Mouse (Mus musculus) limb, embryonic 14.5 days (tissue): ENCODE data around the gene Khdrbs2. TPM values are rescaled to one million over a fixed set of nuclear protein-coding genes. Genes with fewer than 3 reads are reported as not detected.
A peak's percentile ranks its signal among the peaks of the same experiment; 100 is the strongest.

Experiments used
- ATAC-seq: fragments of 200-750 bp; cut with Nextera tagmentation; 2 replicates; pipeline ENCODE4 v1.8.0; 2017; ENCODE audit warnings: low read depth, moderate number of reproducible peaks, moderate TSS enrichment; ENCODE audit not compliant: low FRiP score
- DNase-seq: peaks from one replicate; pipeline ENCODE4 v3.0.0-alpha.2; 2015; ENCODE audit warnings: low spot score
- H3K27ac ChIP-seq: fragments of 300-500 bp; sonication (generic); replicated peaks from 2 replicates; pipeline ENCODE4 v1.5.1; 2014; ENCODE audit warnings: low read depth, mild to moderate bottlenecking, low read length, moderate library complexity, mixed read lengths
- H3K27me3 ChIP-seq: fragments of 300-500 bp; sonication (generic); 2 replicates; pipeline ENCODE4 v1.6.1; 2014; ENCODE audit warnings: low read length, mixed read lengths; ENCODE audit not compliant: control insufficient read depth, insufficient read depth
- H3K36me3 ChIP-seq: fragments of 300-500 bp; sonication (generic); 2 replicates; pipeline ENCODE4 v1.6.1; 2014; ENCODE audit warnings: mild to moderate bottlenecking, low read length, moderate library complexity, mixed read lengths; ENCODE audit not compliant: control insufficient read depth, insufficient read depth
- H3K4me1 ChIP-seq: fragments of 300-500 bp; sonication (generic); 2 replicates; pipeline ENCODE4 v1.6.1; 2014; ENCODE audit warnings: antibody characterized with exemption, low read length, mixed read lengths; ENCODE audit not compliant: control insufficient read depth, insufficient read depth
- H3K4me2 ChIP-seq: fragments of 300-500 bp; sonication (generic); replicated peaks from 2 replicates; pipeline ENCODE4 v1.6.1; 2014; ENCODE audit warnings: low read depth, mild to moderate bottlenecking, low read length, moderate library complexity; ENCODE audit not compliant: severe bottlenecking
- H3K4me3 ChIP-seq: fragments of 300-500 bp; sonication (generic); replicated peaks from 2 replicates; pipeline ENCODE4 v1.5.1; 2014; ENCODE audit warnings: low read length
- H3K9ac ChIP-seq: fragments of 300-500 bp; sonication (generic); 2 replicates; pipeline ENCODE4 v1.6.1; 2014; ENCODE audit warnings: mild to moderate bottlenecking, low read depth, low read length, moderate library complexity; ENCODE audit not compliant: severe bottlenecking
- H3K9me3 ChIP-seq: fragments of 300-500 bp; sonication (generic); 2 replicates; pipeline ENCODE4 v1.6.1; 2016; ENCODE audit warnings: low read length; ENCODE audit not compliant: control insufficient read depth
- POLR2A ChIP-seq: fragments of 200-500 bp; IDR thresholded peaks from 2 replicates; pipeline ENCODE4 v1.8.0; 2012; ENCODE audit warnings: inconsistent platforms, mild to moderate bottlenecking, moderate library complexity, borderline replicate concordance; ENCODE audit not compliant: insufficient read depth, insufficient read length; ENCODE audit errors: extremely low read depth
- WGBS: fragments of 180-500 bp; shearing (Covaris S2); extraction: QIAGEN DNeasy Blood & Tissue Kit; methylation state at CpG from one replicate; pipeline ENCODE4 v1.1.7; 2014; 5-methylcytosine and 5-hydroxymethylcytosine counted together
- polyA plus RNA-seq, 2 experiments: library from polyadenylated mRNA; depleted of rRNA in 1 of 2; stranded (reverse) in 1 of 2; unstranded in 1 of 2; fragments of >200 nt; fragmentation: Nextera tagmentation in 1 of 2; extraction: Ambion mirVana in 1 of 2; gene quantifications; 2 replicates each; pipeline versions ENCODE4 v1.2.1 to v1.2.3; 2012 to 2014

The Khdrbs2 gene
- polyA plus RNA-seq (2012; rRNA removed) (1.8 and 2.0 TPM in 2 replicates), polyA plus RNA-seq (2014; fragmentation: Nextera tagmentation; extraction: Ambion mirVana) (3.2 and 3.5 TPM in 2 replicates)

GRCm38 (mm10) chr1:32172506-32173239, at the start of gene Khdrbs2:
Khdrbs2 (plus strand) TSS chr1:32172714.
- Histone ChIP-seq H3K4me2 (peak within 1 kb of the TSS; percentile 88), H3K9me3 (no peaks in the 10 kb centered on the region), H3K4me3 (peak within 1 kb of the TSS; percentile 49), H3K9ac (peak within 1 kb of the TSS; percentile 43), H3K27ac (no peak within 1 kb of the TSS), H3K36me3 (no peaks in the 10 kb centered on the region), H3K27me3 (peaks cover 3% of the 10 kb centered on the region; the same call in 1 of the 2 replicates), H3K4me1 (no peaks in the 10 kb centered on the region)
- WGBS, result 1% methylated on average over 37 of the region's 53 CpGs
- DNase-seq, result peak; percentile 90
- TF ChIP-seq POLR2A, result no peak
- peak; percentile 99 for ATAC-seq

GRCm38 (mm10) chr1:32174566-32174965, 2.1 kb downstream of the Khdrbs2 start:
- peaks cover 3% of the 10 kb centered on the region; the same call in 1 of the 2 replicates for H3K27me3 ChIP-seq
- no peak overlapping the region for H3K4me2 ChIP-seq
- no peak overlapping the region for H3K9ac ChIP-seq
- H3K9me3 ChIP-seq, result no peaks in the 10 kb centered on the region
- 65% methylated on average over 5 of the region's 5 CpGs for WGBS
- H3K27ac ChIP-seq, result no peak overlapping the region
- no peaks in the 10 kb centered on the region for H3K36me3 ChIP-seq
- no peak for TF ChIP-seq POLR2A
- no peaks in the 10 kb centered on the region for H3K4me1 ChIP-seq
- H3K4me3 ChIP-seq, result no peak overlapping the region
- peak; percentile 74 for DNase-seq
- ATAC-seq, result no peak

GRCm38 (mm10) chr1:32199664-32200260, 27.2 kb downstream of the Khdrbs2 start:
- no peak for DNase-seq
- H3K4me1 ChIP-seq, result no peaks in the 10 kb centered on the region

GRCm38 (mm10) chr1:32248443-32248842, 75.9 kb downstream of the Khdrbs2 start:
- no peak overlapping the region for H3K4me2 ChIP-seq
- H3K4me1 ChIP-seq, result no peaks in the 10 kb centered on the region
- H3K27ac ChIP-seq, result no peak overlapping the region
- H3K36me3 ChIP-seq, result no peaks in the 10 kb centered on the region
- H3K9ac ChIP-seq, result no peak overlapping the region
- ATAC-seq (no peak), DNase-seq (no peak)
- TF ChIP-seq POLR2A, result no peak
- H3K9me3 ChIP-seq, result no peaks in the 10 kb centered on the region
- H3K27me3 ChIP-seq, result no peaks in the 10 kb centered on the region
- WGBS, result 77% methylated on average over 5 of the region's 5 CpGs
- H3K4me3 ChIP-seq, result no peak overlapping the region

More at GRCm38 (mm10) chr1:32199664-32200260, 27.2 kb downstream of the Khdrbs2 start:
- Histone ChIP-seq H3K36me3 (no peaks in the 10 kb centered on the region), H3K4me2 (no peak overlapping the region), H3K4me3 (no peak overlapping the region), H3K27ac (no peak overlapping the region), H3K9me3 (no peaks in the 10 kb centered on the region), H3K27me3 (no peaks in the 10 kb centered on the region), H3K9ac (no peak overlapping the region)
- ATAC-seq, result no peak
- TF ChIP-seq POLR2A, result no peak
- 65% methylated on average over 1 of the region's 1 CpGs for WGBS

- Histone ChIP-seq H3K9ac (no peak overlapping the region), H3K9me3 (no peaks in the 10 kb centered on the region)
Observed at GRCm38 (mm10) chr1:32249602-32250001, 77.1 kb downstream of the Khdrbs2 start.

More at GRCm38 (mm10) chr1:32249602-32250001, 77.1 kb downstream of the Khdrbs2 start:
- DNase-seq (no peak), ATAC-seq (no peak)
- Histone ChIP-seq H3K27me3 (no peaks in the 10 kb centered on the region), H3K27ac (no peak overlapping the region), H3K4me1 (no peaks in the 10 kb centered on the region), H3K4me2 (no peak overlapping the region), H3K36me3 (no peaks in the 10 kb centered on the region), H3K4me3 (no peak overlapping the region)
- TF ChIP-seq POLR2A, result no peak
- WGBS, result 89% methylated on average over 2 of the region's 2 CpGs
